Mouse (Mus musculus) heart, adult 8-10 months (tissue): ENCODE data around the gene Polr2c. TPM values are rescaled to one million over a fixed set of nuclear protein-coding genes. Genes with fewer than 3 reads are reported as not detected.
"Not testable (repeated sequence)": the region's sequence is repeated elsewhere in the genome, so short reads cannot be mapped to it uniquely, and the experiment has no call there.

Experiments
- DNase-seq: peaks from one replicate; pipeline ENCODE4 v3.0.0; 2022; ENCODE audit warnings: low spot score
- total RNA-seq, 4 experiments: library from RNA; stranded (reverse); gene quantifications; 2 replicates each; pipeline ENCODE4 v1.2.4; 2022

The Polr2c gene
- total RNA-seq, 4 experiments from 2014 or later: 65.4 to 71.4 (median 68.7) TPM

DNA sequence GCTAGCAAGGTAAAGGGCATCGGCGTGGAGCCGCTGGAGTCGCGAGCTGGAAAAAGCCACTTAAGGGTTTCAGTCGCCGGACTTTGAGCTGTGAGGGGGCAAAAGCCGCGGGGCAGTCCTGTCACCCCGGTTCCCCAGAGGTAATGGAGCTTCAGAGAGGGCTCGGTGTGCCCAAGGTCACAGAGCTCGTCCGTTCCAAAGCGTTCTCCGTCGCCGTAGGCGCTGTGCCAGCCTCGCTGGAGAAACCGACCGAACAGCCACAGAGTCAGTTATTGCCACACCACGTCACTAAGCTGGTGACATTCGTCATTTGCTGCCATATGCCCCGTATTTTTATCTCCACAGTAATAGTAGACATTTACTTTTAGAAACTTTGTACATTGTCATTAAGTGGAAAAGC lies 18.6 kb upstream of the Polr2c start:
- DNase-seq: peak; percentile 76

DNA sequence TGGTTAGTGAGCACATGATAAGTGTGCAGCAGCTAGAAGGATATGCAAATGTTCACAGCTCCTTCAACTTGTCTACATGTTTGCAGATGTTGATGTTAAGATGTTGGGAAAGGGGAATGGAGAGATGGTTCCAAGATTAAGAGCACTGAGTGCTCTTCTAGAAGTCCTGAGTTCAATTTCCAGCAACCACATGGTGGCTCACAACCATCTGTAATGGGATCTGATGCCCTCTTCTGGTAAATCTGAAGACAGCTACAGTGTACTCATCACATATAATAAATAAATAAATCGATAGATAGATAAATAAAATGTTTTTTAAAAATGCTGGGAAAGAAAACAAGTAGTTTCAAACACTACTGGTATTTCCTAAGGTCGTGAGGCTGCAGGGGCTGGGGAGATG lies 16.1 kb upstream of the Polr2c start:
- DNase-seq: no peak

DNA sequence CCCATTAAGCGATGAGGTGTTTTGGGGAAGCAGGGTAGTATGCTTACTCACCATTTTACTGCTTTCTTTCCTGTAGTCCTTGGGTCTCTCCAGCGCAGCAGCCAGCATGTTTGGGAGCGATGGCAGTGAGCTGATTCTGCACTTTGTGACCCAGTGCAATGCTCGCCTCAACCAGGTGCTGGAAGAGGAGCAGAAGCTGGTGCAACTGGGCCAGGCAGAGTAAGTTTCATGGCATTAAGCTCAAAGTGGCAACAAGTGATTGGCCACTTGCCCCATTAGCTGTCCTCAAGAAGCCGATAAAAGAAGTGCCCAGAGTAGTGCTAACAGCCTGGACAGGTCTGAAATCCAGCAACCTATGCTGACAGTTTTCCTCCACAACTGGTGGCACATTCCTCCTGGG lies 7.2 kb upstream of the Polr2c start:
- no peak for DNase-seq

DNA sequence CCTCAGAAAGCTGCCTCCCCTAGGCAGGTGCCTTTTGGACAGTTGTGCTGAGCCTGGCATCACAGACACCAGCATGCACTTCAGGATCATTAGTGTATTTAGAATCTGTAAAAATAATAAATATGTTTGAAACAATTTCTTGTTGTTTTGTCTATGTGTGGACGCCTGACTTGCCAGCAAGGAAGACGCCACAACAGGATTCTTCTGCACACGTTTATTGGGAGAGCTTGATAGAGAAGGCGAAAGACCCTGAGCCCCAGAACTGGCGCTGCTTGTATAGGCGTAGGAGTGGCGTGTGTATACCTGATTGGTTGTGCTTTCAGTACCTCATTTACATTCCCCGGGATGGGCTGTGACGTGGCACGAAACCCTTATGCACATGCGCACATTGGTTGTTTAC lies 2.5 kb upstream of the Polr2c start:
- not testable (repeated sequence) for DNase-seq

DNA sequence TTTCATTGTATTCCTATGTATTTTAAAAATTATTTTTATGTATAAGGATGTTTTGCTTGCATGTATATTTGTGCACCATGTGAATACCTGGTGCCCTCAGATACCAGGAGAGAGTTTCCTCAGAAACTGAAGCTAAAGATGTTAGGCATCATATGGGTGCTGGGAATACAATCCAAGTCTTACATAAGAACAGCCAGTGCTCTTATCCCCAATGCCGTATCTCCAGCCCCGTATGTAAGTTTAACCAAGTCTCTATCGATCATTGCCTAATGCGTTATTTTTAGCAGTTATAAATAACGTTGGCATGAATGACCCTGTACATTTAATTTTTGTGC lies 272 bp upstream of the Polr2c start:
- DNase-seq: no peak

DNA sequence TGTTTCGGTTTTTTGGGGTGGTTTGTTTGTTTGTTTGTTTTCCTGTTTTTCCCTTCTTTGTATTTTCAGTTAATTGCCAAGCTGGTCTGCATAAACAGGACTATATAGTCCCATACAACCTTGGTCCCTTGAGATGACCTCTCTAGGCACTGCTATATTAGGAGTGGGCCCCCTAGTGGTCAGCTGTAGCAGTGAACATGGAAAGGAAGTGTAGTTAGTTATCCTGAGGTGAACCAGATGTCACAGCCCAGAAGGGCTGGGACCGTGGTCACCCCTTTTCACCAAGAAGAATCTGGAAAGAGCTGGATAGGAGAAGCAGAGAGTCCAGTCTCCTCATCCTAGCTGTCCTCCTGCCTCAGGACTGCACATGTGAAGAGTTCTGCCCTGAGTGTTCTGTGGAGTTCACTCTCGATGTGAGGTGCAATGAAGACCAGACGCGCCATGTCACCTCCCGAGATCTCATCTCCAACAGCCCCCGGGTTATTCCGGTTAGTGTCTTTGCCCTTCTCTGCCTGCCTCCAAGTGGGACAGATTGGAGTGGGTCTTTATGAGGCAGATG lies 4.2 kb downstream of the Polr2c start:
- peak; percentile 72 for DNase-seq

DNA sequence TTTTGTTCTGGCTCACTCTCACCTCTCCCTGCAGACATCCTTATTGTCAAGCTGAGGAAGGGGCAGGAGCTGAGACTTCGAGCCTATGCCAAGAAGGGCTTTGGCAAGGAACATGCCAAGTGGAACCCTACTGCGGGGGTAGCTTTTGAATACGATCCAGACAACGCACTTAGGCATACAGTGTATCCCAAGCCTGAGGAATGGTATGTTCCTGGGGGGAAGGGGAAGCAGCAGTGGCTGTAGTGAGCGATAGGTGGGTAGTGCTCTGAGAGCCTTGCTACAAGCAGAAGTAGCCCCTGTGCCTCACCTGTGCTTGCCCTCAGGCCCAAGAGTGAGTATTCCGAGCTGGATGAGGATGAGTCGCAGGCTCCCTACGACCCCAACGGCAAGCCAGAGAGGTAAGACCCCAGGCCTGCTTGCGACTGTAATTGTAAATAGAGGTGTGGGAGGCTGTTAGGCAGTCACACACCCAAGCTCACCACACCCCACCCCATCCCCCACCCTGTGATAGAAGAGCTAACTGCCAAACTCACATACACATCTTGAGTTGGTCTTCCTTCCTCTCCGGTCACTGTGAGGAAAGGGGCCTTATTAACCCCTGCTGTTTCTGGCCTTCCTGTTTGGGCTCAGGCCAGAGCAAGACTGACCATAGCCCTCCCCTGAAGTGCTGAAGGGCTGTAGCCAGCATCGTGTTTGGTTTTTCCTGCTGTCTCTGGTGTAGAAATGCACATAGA lies 5.4 kb downstream of the Polr2c start:
- DNase-seq: no peak

DNA sequence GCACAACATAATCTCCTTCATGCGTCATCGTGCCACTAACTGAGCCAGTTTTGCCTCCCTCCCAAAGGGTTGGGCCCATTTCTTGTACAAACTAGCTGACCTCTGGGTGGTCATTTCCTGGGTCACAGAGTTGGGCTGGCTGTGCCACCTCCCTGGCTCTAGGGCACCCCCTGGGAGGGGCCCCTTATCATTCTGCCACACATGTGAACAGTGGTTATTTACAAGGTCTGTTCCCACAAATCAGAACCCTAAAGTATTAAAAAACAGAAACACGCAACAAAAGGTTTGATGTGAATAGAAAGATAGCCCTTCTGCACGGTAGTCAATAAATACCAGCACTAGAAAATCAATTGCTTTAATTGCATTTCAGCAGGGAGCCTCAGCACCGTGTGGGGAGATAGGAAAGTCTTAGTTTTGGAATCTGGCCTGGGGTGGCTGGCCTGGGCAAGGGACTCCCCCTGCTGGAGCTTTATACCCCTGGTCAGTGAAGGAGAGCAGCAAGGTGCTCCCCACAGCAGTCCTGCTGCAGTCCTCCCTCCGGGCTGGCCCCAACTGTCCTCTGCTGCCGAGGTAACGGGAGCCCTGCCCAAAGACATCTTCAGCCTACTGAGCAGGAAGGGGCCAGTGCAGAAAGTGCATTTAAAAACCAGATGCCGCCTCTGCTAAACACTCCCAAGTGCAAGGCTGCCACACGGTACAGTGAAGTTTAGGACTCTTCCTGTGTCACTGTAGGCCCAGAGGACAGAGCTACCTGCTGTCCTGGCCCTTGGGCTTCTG lies 6.8 kb downstream of the Polr2c start:
- no peak for DNase-seq

DNA sequence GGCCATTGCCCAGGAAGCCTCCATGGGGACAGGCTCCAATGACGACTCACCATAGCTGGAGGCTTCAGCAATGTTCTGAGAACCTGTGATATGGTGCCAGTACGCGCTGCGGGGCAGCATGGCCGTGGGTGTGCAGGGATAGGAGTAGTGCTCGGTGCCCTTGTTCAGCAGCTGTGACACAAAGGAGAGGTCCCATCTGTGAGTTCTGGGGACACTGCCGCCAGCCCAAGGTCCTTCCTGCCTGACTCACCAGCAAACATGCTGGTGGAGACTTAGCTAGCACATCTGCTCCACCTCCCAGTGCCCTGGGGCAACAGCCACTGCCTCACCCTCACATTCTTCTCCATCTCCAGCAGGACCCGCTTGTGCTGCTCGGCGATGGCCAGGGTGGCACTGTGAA lies 8.0 kb downstream of the Polr2c start:
- no peak for DNase-seq

DNA sequence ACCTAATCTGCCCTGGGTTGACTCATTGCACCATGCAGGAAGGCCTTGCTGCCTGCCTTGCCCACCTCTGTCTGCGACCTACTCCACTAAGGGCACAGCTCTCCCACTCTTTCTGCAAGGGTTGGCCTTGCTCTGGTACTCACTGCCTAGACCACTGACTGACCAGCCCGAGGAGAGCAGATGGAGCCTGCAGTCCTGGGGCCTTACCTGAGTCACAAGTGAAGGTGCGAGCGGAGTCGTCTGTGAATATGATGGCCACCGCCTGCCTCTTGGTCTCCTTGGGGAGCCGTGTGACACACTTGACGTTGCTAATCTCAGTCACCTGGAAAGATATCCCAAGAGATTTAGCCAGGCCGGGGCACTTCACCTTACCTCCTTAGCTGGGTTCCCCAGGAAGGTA lies 9.7 kb downstream of the Polr2c start:
- no peak for DNase-seq

DNA sequence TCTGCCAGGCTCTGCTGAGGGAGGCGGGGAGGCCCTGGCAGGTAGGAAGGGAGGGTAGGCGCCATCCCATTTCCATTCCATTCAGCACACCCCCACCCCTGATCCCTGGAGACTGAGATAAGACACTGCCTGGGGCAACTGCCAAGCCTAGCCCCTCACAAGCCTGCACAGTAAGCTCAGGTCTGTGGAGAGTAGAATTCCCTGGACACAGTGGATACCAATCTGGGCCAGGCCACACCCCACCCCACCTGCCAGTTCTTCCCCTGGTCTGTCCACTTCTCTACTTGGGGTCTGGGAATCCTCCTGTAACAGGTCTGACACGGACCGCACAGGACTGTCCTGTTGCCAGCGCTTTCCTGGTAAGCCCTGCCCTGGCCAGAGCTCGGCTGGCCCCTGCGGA lies 11.9 kb downstream of the Polr2c start:
- DNase-seq: no peak

DNA sequence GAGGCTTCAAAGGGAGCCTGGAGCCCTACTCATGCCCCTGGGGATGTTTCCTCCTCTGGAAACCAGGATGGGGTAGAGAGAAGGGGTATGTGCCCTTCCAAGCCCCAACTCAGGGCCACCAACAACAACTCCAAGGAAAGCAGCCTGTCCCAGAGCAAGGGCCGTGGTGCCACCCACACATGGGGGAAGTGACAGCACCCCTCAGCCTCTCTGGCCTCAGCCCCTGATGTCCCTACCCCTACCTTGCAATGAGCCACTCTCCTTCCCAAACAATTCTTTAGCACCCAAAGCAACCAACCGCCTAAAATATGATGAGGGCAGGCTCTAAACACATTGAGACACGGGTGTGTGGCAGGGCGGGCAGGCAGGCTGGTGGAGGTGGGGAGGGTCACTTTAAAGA lies 12.8 kb downstream of the Polr2c start:
- no peak for DNase-seq

DNA sequence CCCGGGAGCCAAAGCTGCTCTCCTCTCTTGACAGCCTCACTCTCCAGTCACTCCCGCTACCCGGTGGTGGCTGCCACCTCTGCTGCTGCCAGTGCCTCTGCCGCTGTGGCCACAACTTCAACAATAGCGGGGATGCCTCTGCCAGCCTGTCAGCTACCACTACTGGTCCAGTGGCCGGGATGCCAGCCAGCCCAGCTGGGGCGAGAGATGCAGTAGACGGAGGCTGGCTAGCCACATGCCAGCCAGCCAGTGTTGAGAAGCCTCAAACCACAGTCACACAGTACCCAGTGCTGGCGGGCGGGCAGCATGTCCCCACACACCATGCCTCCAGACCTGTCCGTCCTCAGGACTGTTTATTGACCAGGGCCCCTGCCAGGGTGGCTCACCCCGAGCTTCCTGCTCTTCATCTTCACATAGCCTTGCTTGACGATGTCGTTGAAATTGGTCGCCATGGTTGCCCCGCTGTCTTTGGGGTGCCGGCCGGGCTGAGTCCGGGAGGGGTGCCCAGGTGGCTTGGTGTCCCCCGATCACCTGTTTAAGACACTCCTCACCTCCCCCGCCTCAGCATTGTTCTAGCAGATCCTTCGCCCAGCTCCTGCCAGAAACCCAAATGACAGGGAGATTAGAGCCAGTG lies 13.3 kb downstream of the Polr2c start:
- no peak for DNase-seq

DNA sequence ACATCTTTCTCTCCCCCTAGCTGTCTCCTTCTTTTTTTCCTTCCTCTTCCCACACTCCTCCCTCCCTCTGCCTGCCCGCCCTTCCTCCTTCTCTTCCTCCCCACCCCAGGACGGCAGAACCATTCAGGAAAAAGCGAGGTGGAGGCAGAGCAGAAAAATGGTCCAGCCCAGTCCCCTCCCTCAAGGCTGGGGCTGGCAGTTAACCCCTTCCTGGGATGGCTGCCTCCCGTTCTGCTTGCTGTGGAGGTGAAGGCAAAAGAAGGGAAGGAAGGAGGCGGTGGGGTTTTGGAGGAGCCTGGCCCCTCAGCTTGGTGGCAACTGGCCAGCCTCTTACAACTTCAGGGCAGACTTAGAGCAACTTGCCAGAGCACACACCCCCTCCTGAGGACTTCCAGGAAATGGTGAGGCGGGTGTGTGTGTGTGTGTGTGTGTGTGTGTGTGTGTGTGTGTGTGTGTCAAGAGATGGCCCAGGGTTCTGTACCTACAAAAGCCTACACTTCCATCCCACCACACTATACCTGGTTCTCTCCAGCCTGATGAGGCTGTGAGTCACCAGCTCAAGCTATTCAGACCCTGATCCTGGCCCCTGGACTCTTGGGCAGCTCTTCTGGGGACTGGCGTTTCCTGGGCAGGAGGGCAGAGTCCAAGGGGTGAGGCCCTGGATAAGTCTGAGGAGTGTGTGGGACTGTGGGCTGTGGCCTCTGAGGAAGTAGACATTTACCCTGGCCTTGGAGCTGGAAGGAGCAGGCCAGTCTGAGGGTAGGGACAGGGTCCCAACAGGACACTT lies 14.1 kb downstream of the Polr2c start:
- peak; percentile 76 for DNase-seq

DNA sequence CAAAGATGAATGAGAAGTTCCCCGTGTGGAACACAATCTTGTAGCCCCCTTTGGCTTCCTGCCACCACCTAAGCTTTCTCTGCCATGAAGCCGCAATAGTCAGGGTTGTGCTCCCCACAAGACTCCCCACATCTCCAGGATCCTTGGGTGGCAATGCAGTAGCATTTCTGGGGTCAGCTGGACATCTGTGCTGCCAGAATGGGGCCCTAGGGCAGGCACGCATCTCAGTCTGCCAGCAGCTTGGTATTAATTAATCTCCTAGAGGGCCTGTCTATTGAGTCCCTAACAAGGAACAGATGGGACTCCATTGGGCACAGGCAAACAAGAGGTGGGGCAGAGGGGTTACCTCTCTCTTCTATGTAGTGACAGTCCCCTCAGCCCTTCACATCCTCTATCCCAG lies 14.9 kb downstream of the Polr2c start:
- no peak for DNase-seq

DNA sequence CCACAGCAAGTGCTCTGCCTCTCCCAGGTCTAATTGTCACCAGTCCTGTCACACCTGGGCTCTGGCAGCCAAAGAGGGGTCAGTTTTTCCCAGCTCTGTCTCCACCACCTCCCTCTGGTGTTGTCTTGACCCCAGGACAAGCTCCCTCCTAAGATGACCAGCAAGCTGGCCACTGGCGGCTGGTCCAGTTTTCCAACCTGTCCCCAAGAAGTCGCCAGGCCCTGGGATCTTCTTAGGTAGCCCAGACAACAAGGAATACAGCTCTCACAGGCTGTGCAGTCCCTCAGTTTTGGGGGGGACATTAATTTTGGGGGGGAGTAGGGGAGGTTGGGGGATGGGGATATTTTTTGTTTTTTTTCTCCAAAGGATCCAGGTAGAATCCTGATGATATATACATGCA lies 15.3 kb downstream of the Polr2c start:
- DNase-seq: no peak

DNA sequence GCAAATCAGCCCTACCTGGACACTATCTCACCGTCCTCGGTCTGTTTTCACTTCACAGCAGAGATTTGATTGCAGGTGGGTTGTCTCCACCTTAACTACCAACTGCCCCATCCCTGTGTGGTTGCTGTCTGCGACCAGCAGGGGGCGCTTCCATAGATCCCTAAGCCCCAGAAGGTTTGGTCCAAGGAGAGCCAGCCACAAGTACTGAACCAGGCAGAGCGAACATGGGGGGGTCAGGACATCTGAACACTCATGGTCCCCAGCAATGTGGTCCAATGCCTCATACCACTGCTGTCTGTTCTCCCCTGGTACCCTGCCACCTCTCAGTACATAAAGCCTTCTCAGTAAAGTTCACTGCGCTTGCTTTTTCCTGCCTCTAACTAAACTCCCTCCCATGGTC lies 17.1 kb downstream of the Polr2c start:
- peak; percentile 73 for DNase-seq

DNA sequence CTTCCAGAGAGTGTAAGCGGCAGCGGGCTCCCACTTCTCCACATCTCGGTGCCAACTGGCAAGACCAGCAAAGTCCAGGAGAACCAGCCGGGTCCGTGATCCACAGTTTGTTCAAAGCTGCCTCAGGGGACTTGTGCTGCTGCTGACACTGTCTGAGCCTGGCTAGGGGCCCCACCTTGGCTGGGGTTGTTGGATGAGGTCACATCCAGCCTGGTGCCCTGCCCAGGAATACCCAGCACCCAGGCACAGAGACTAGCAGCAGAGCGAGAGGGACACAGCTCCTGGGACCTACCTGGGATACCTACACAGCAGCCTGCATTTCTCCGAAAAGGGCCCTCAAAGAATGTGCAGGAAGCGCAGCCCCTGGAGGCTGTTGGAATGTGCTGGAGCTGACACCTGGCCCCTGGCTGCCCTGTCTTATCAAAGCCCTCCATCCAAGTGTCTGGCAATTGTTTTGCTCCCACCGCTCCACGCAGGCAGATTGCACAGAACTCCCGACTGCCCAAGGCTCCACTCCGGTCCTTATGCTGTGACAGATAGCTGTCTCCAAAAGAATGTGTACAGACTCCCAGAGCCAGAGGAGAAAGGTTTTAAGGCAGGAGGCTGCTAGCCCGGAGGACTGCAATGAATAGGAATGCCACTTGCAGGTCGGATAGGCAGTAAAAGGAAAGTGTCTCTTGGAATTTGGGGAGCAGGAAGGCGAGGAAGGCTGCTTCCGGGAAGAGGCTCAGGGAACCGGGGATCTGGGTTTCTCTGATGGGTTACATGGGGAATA lies 18.0 kb downstream of the Polr2c start:
- no peak for DNase-seq

DNA sequence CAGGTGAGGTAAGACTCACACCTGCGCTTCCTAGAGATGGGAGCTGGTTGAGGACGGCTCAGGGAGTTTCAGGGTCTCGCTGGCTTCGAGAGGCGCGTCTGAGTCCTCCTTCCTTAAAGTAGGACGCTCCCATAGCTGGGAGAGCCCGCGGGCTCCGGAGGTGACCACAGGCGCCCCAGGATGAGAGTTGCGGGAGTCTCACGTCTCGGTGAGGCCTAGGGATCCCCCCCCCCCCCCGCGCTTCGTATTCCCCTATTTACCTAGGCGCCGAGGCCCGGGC lies 18.6 kb downstream of the Polr2c start:
- DNase-seq: no peak

DNA sequence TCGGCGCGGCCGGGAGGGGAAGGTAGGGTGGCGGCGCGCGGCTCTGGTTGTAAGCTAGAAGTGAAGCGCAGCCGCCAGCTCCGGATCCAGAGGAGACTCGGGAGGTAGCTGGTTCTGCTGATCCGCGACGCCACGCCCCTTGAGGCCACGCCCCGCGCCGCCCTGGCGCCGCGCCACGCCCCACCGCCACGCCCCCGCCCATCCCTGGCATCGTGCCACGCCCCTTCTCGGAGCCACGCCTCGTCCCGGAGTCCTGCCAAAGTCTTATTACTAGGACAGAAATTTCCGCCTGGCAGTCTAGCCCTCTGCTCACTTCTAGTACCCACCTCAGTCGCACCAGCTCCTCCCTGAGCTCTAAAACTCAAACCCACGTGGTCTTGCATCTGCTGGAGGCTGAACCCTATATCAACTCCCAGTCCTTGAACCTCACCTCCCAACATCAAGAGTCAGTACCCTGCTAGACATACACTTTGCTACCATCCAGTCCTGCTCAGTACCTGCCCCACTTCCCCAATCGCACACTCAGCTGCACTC lies 19.0 kb downstream of the Polr2c start, which contains the start of gene Dok4:
Gene Dok4, minus strand, starts transcription at position 134 of the 534 bp plus-strand sequence.
- DNase-seq: peak; percentile 84

DNA sequence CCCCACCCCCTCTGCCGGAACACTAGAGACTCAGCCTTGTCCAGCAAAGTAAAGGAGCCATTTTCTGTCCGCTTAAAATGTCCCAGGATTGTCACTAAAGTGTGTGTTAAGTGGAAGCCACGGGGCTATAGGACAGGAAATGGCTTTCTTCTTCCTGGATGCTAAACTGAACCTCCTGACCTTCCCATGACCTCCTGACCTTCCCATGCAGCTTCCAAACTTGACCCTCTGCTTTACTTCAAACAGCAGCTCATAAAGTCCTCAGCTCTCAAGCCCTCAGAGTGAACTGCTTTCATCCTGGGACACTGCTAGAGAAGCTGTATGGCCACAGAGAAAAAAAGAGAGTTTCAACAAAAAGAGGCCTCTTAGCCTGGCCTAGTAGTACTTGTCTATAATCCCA lies 19.6 kb downstream of the Polr2c start:
- no peak for DNase-seq
